8 mouse cellular contexts compared by ENCODE assay signal in genomic region chr14:37097956-37098530, GRCm38 (mm10). TPM values are rescaled to one million over a fixed set of nuclear protein-coding genes. Genes with fewer than 3 reads are reported as not detected.
DNase-seq lines count a peak whose midpoint lies in the region; ATAC-seq lines count a peak whose summit lies in the region.

Gene Cdhr1, minus strand, starts transcription at chr14:37098347.

- DNase-seq in heart, postnatal 36 days = no peak
- peak; percentile 87 for DNase-seq in R1 (ENCODE audit: low read depth, low spot score)
- peak; percentile 79 for DNase-seq in forebrain, embryonic 11.5 days (ENCODE audit: low spot score)
- peak; percentile 25 for DNase-seq in kidney, postnatal 10 days
- no peak for DNase-seq in urinary bladder, postnatal 36 days (ENCODE audit: low spot score in 2 of 2)
- no peak for DNase-seq in thymus, postnatal 14 days

- no peaks in the 10 kb centered on the region for H3K4me1 ChIP-seq in heart, embryonic 11.5 days (ENCODE audit: control insufficient read depth, insufficient read depth, low read length)
- H3K4me1 ChIP-seq in forebrain, embryonic 11.5 days (replicated peaks; ENCODE audit: control insufficient read depth, insufficient read depth, low read length) = no peaks in the 10 kb centered on the region
- peaks cover 8% of the 10 kb centered on the region for H3K4me1 ChIP-seq in midbrain, embryonic 12.5 days

- H3K9me3 ChIP-seq in heart, embryonic 11.5 days (replicated peaks; ENCODE audit: control insufficient read depth, low read length) = no peaks in the 10 kb centered on the region
- no peaks in the 10 kb centered on the region for H3K9me3 ChIP-seq in forebrain, embryonic 11.5 days (ENCODE audit: control insufficient read depth, low read length)
- H3K9me3 ChIP-seq in midbrain, embryonic 12.5 days = no peaks in the 10 kb centered on the region

- under 1% methylated on average over 30 of the region's 30 CpGs for WGBS in heart, embryonic 11.5 days (ENCODE audit: insufficient replicate concordance)
- under 1% methylated on average over 30 of the region's 30 CpGs for WGBS in forebrain, embryonic 11.5 days
- WGBS in midbrain, embryonic 12.5 days = under 1% methylated on average over 28 of the region's 30 CpGs

- ATAC-seq in heart, embryonic 11.5 days (replicated peaks; ENCODE audit: insufficient number of reproducible peaks, low FRiP score, low TSS enrichment) = no peak; the same call in 1 of the 2 replicates
- ATAC-seq in forebrain, embryonic 11.5 days (replicated peaks; ENCODE audit: low FRiP score) = peak; percentile 90
- ATAC-seq in midbrain, embryonic 12.5 days (ENCODE audit: low FRiP score, low read depth) = peak; percentile 85

- H3K27me3 ChIP-seq in heart, embryonic 11.5 days (ENCODE audit: control insufficient read depth, insufficient read depth, low read length) = peaks cover 45% of the 10 kb centered on the region
- peaks cover 8% of the 10 kb centered on the region for H3K27me3 ChIP-seq in forebrain, embryonic 11.5 days (ENCODE audit: control insufficient read depth, insufficient read depth, low read length)
- H3K27me3 ChIP-seq in midbrain, embryonic 12.5 days = peaks cover 29% of the 10 kb centered on the region

- peak within 1 kb of the TSS; percentile 74 for H3K4me2 ChIP-seq in heart, embryonic 11.5 days
- H3K4me2 ChIP-seq in forebrain, embryonic 11.5 days (ENCODE audit: low read depth, low read length, severe bottlenecking) = peak within 1 kb of the TSS; percentile 64
- peak within 1 kb of the TSS; percentile 76 for H3K4me2 ChIP-seq in midbrain, embryonic 12.5 days (replicated peaks)

- H3K27ac ChIP-seq in heart, embryonic 11.5 days (ENCODE audit: low read depth, low read length) = no peak within 1 kb of the TSS
- H3K27ac ChIP-seq in forebrain, embryonic 11.5 days (ENCODE audit: low read depth, low read length) = no peak within 1 kb of the TSS
- H3K27ac ChIP-seq in midbrain, embryonic 12.5 days (replicated peaks) = no peak within 1 kb of the TSS

- intact Hi-C loops in heart, postnatal 36 days (cut with DNase I) = no loop called here

- H3K36me3 ChIP-seq in heart, embryonic 11.5 days (ENCODE audit: control insufficient read depth, insufficient read depth, low read length) = no peaks in the 10 kb centered on the region
- H3K36me3 ChIP-seq in forebrain, embryonic 11.5 days (ENCODE audit: control insufficient read depth, insufficient read depth, low read length) = no peaks in the 10 kb centered on the region
- H3K36me3 ChIP-seq in midbrain, embryonic 12.5 days = no peaks in the 10 kb centered on the region

- H3K9ac ChIP-seq in heart, embryonic 11.5 days (ENCODE audit: low read depth, low read length) = 0 out of 2 replicates have a peak within 1 kb of the TSS, but pooled peaks have one; percentile 22
- H3K9ac ChIP-seq in forebrain, embryonic 11.5 days (ENCODE audit: low read length) = peak within 1 kb of the TSS; percentile 35
- peak within 1 kb of the TSS; percentile 24 for H3K9ac ChIP-seq in midbrain, embryonic 12.5 days (replicated peaks)

- peak within 1 kb of the TSS; percentile 40 for H3K4me3 ChIP-seq in heart, embryonic 11.5 days (ENCODE audit: low read depth, low read length)
- H3K4me3 ChIP-seq in forebrain, embryonic 11.5 days (ENCODE audit: low read depth, low read length) = peak within 1 kb of the TSS; percentile 29
- H3K4me3 ChIP-seq in midbrain, embryonic 12.5 days = peak within 1 kb of the TSS; percentile 40

RNA-seq across cellular contexts. Expression of gene Cdhr1, which starts in this region (rescaled TPM):
- polyA plus RNA-seq in heart, embryonic 11.5 days (2014; fragmentation: Nextera tagmentation; extraction: Ambion mirVana) = 0.13 and 0.41 TPM in 2 replicates
- not detected for total RNA-seq in heart, postnatal 36 days (2021)
- polyA plus RNA-seq in forebrain, embryonic 11.5 days (2014; fragmentation: Nextera tagmentation; extraction: Ambion mirVana) = 1.0 and 1.2 TPM in 2 replicates
- polyA plus RNA-seq in midbrain, embryonic 12.5 days (2016; fragmentation: Nextera tagmentation; extraction: Ambion mirVana) = 0.14 and 0.17 TPM in 2 replicates

Comparison
In these comparisons a context has a peak if more than half of its experiments do, and no peak if none do; other contexts are left out.
1. Peak in ATAC-seq, H3K4me3 ChIP-seq, H3K9ac ChIP-seq and H3K4me2 ChIP-seq in midbrain, embryonic 12.5 days; RNA of the gene not detected or under 1 TPM.
2. DNase-seq: peak in R1 (single experiment), forebrain, embryonic 11.5 days (single experiment) and kidney, postnatal 10 days (single experiment); none in heart, postnatal 36 days (0 of 2), urinary bladder, postnatal 36 days (0 of 2) and thymus, postnatal 14 days (single experiment).
3. Peak in every context shown above with its lines, with median percentiles within 50 percentile points of each other: H3K4me2 ChIP-seq, H3K4me3 ChIP-seq and H3K9ac ChIP-seq.